Mouse (Mus musculus) CH12.LX (cell line): ENCODE results near the gene Cdc37l1. TPM values are rescaled to one million over a fixed set of nuclear protein-coding genes. Genes with fewer than 3 reads are reported as not detected.

ENCODE experiments used
- DNase-seq: peaks from one replicate; pipeline ENCODE4 v3.0.0-alpha.2; 2013; ENCODE audit errors: extremely low read depth
- H3K27ac ChIP-seq: 2 replicates; pipeline ENCODE4 v1.5.1; 2012; ENCODE audit warnings: low read depth, mild to moderate bottlenecking, control low read depth, moderate library complexity; ENCODE audit not compliant: insufficient read depth
- H3K27me3 ChIP-seq: replicated peaks from 2 replicates; pipeline ENCODE3; 2012; ENCODE audit warnings: inconsistent platforms
- H3K36me3 ChIP-seq, 2 experiments: replicated peaks in 1 of 2; 2 replicates each; pipeline versions ENCODE3 to v1.6.1; 2012; ENCODE audit warnings: inconsistent platforms in 1 of 2, low read length in 1 of 2, mild to moderate bottlenecking in 1 of 2, mixed read lengths in 1 of 2, moderate library complexity in 1 of 2; ENCODE audit not compliant: control insufficient read depth in 1 of 2, insufficient read depth in 1 of 2
- H3K4me1 ChIP-seq, 2 experiments: 2 replicates each; pipeline ENCODE4 v1.6.1; 2012; ENCODE audit warnings: inconsistent platforms in 1 of 2, moderate library complexity in 1 of 2; ENCODE audit not compliant: insufficient read depth in 2 of 2, control insufficient read depth in 1 of 2
- H3K4me2 ChIP-seq: 2 replicates; pipeline ENCODE4 v1.6.1; 2012; ENCODE audit warnings: low read depth, mild to moderate bottlenecking, control low read depth; ENCODE audit not compliant: poor library complexity, insufficient read depth, severe bottlenecking
- H3K4me3 ChIP-seq, 3 experiments: fragments of 150-350 bp in 1 of 3; sonication (generic) in 1 of 3; replicated peaks in 1 of 3; 2 replicates each; pipeline versions ENCODE3 to v1.5.1; 2011 to 2012; ENCODE audit warnings: low read depth in 2 of 3, low read length in 2 of 3, mild to moderate bottlenecking in 2 of 3, moderate library complexity in 2 of 3, control low read depth in 1 of 3, improper control_type of control experiment in 1 of 3, inconsistent platforms in 1 of 3, mixed read lengths in 1 of 3; ENCODE audit not compliant: poor library complexity in 1 of 3
- H3K79me2 ChIP-seq: replicated peaks from 2 replicates; pipeline ENCODE4 v1.6.1; 2012; ENCODE audit warnings: mild to moderate bottlenecking, moderate library complexity; ENCODE audit not compliant: control insufficient read depth, poor library complexity, insufficient read depth, severe bottlenecking; ENCODE audit errors: extremely low read depth
- H3K9ac ChIP-seq: 2 replicates; pipeline ENCODE4 v1.6.1; 2012; ENCODE audit warnings: low read depth, mild to moderate bottlenecking, control low read depth, moderate library complexity; ENCODE audit not compliant: insufficient read depth
- H3K9me3 ChIP-seq: replicated peaks from 2 replicates; pipeline ENCODE3; 2012; ENCODE audit warnings: low read length, inconsistent platforms, mixed read lengths
- CHD1 ChIP-seq: IDR thresholded peaks from 2 replicates; pipeline ENCODE4 v1.6.1; 2012; ENCODE audit warnings: low read depth, low read length, improper control_type of control experiment, inconsistent platforms
- CHD2 ChIP-seq: IDR thresholded peaks from 2 replicates; pipeline ENCODE4 v1.6.1; 2011; ENCODE audit warnings: low read length, improper control_type of control experiment
- EP300 ChIP-seq: IDR thresholded peaks from 2 replicates; pipeline ENCODE4 v1.6.1; 2011; ENCODE audit warnings: low read length, improper control_type of control experiment
- ETS1 ChIP-seq: conservative IDR thresholded peaks from 2 replicates; pipeline ENCODE4 v1.6.1; 2012; ENCODE audit warnings: low read depth, mild to moderate bottlenecking, inconsistent platforms, low read length, improper control_type of control experiment, moderate library complexity
- HCFC1 ChIP-seq: IDR thresholded peaks from 2 replicates; pipeline ENCODE4 v1.6.1; 2012; ENCODE audit warnings: low read depth, mild to moderate bottlenecking, inconsistent platforms, low read length, improper control_type of control experiment
- IRF4 ChIP-seq: IDR thresholded peaks from 2 replicates; pipeline ENCODE4 v1.6.1; 2014; ENCODE audit warnings: low read depth, mild to moderate bottlenecking, inconsistent platforms, low read length, improper control_type of control experiment
- JUND ChIP-seq: conservative IDR thresholded peaks from 2 replicates; pipeline ENCODE4 v1.6.1; 2011; ENCODE audit warnings: low read depth, low read length, improper control_type of control experiment
- MAFK ChIP-seq: IDR thresholded peaks from 2 replicates; pipeline ENCODE4 v1.6.1; 2011; ENCODE audit warnings: low read length, improper control_type of control experiment; ENCODE audit not compliant: insufficient replicate concordance
- MAX ChIP-seq: IDR thresholded peaks from 2 replicates; pipeline ENCODE4 v1.6.1; 2011; ENCODE audit warnings: low read length, improper control_type of control experiment
- MAZ ChIP-seq: IDR thresholded peaks from 2 replicates; pipeline ENCODE4 v1.6.1; 2012; ENCODE audit warnings: low read depth, mild to moderate bottlenecking, inconsistent platforms, low read length, improper control_type of control experiment, moderate library complexity
- MEF2A ChIP-seq: IDR thresholded peaks from 2 replicates; pipeline ENCODE4 v1.6.1; 2014; ENCODE audit warnings: low read depth, mild to moderate bottlenecking, inconsistent platforms, low read length, improper control_type of control experiment, borderline replicate concordance
- PAX5 ChIP-seq: IDR thresholded peaks from 2 replicates; pipeline ENCODE4 v1.6.1; 2012; ENCODE audit warnings: low read length, inconsistent platforms, mixed read lengths
- POLR2AphosphoS2 ChIP-seq: IDR thresholded peaks from 2 replicates; pipeline ENCODE4 v1.6.1; 2011; ENCODE audit warnings: low read depth, low read length, improper control_type of control experiment
- SMC3 ChIP-seq: IDR thresholded peaks from 2 replicates; pipeline ENCODE4 v1.6.1; 2011; ENCODE audit warnings: low read depth, low read length, improper control_type of control experiment
- TBP ChIP-seq: conservative IDR thresholded peaks from 2 replicates; pipeline ENCODE4 v1.6.1; 2011; ENCODE audit warnings: low read depth, low read length, improper control_type of control experiment
- UBTF ChIP-seq: IDR thresholded peaks from 2 replicates; pipeline ENCODE4 v1.6.1; 2012; ENCODE audit warnings: low read depth, mild to moderate bottlenecking, inconsistent platforms, low read length, improper control_type of control experiment, moderate library complexity
- ZKSCAN1 ChIP-seq: IDR thresholded peaks from 2 replicates; pipeline ENCODE4 v1.6.1; 2012; ENCODE audit warnings: low read depth, inconsistent platforms, low read length, improper control_type of control experiment, borderline replicate concordance
- ZMIZ1 ChIP-seq: IDR thresholded peaks from 2 replicates; pipeline ENCODE4 v1.6.1; 2012; ENCODE audit warnings: low read depth, mild to moderate bottlenecking, inconsistent platforms, low read length, improper control_type of control experiment
- ZNF384 ChIP-seq: IDR thresholded peaks from 2 replicates; pipeline ENCODE4 v1.6.1; 2012; ENCODE audit warnings: low read depth, low read length, improper control_type of control experiment, inconsistent platforms
- dilution Hi-C: fragments of 300-500 bp; cut with MboI; formaldehyde crosslinking; loops from 2 replicates; pipeline ENCODE4 v1.14.3; 2020; ENCODE audit warnings: low sequenced_read_pairs; ENCODE audit not compliant: extremely low pct_unique_long_range_greater_than_20kb, extremely low pct_ligation_motif_present
- in situ Hi-C: fragments of 300-500 bp; cut with MboI; formaldehyde crosslinking; loops from 3 replicates; pipeline ENCODE4 v1.14.3; 2019; ENCODE audit warnings: low sequenced_read_pairs, low pct_ligation_motif_present, low pct_unique_long_range_greater_than_20kb, mixed read lengths
- polyA plus RNA-seq: library from polyadenylated mRNA; unstranded; fragments of >175 nt; gene quantifications from 2 replicates; pipeline ENCODE4 v1.2.1, GENCODE M21; 2012; ENCODE audit warnings: low read depth; ENCODE audit not compliant: insufficient read length
- total RNA-seq, 2 experiments: library from RNA; depleted of rRNA; stranded (reverse); fragments of 300-350 nt in 1 of 2; fragments of >200 nt in 1 of 2; gene quantifications; 2 replicates each; pipeline ENCODE4 v1.2.3; 2012 to 2014

The Cdc37l1 gene
- total and polyA plus RNA-seq, 3 experiments: 14.0 to 26.8 (median 22.9) TPM

GRCm38 (mm10) chr19:29060299-29060698 is 70.1 kb downstream of the Cdc37l1 start:
- H3K27ac ChIP-seq: no peak overlapping the region
- no peaks in the 10 kb centered on the region for H3K36me3 ChIP-seq
- dilution Hi-C loops: no loop called here
- H3K4me3 ChIP-seq: no peak overlapping the region
- H3K9ac ChIP-seq: no peak overlapping the region
- H3K27me3 ChIP-seq: no peaks in the 10 kb centered on the region
- H3K79me2 ChIP-seq: no peaks in the 10 kb centered on the region
- H3K9me3 ChIP-seq: no peaks in the 10 kb centered on the region
- in situ Hi-C loops: loop anchor here (25.0 kb wide), 1 partner anchor 452 kb away; the partner anchor contains the start of gene Ric1
- peaks cover 0 to 10% of the 10 kb centered on the region in 2 experiments; a peak in 3 of 4 replicates for H3K4me1 ChIP-seq
- no peak overlapping the region for H3K4me2 ChIP-seq
- TF ChIP-seq CHD1 (no peak), ZNF384 (no peak), MAX (no peak), UBTF (no peak), SMC3 (no peak), TBP (no peak), EP300 (no peak), ZKSCAN1 (no peak), MAZ (no peak), HCFC1 (no peak)
- DNase-seq: no peak

GRCm38 (mm10) chr19:29063009-29063408 is 72.9 kb downstream of the Cdc37l1 start:
- Histone ChIP-seq H3K9ac (no peak overlapping the region), H3K36me3 (no peaks in the 10 kb centered on the region), H3K79me2 (no peaks in the 10 kb centered on the region), H3K4me2 (no peak overlapping the region), H3K27ac (no peak overlapping the region), H3K27me3 (no peaks in the 10 kb centered on the region), H3K4me3 (no peak overlapping the region), H3K9me3 (no peaks in the 10 kb centered on the region), H3K4me1 (peaks cover 2 to 15% of the 10 kb centered on the region in 2 experiments; a peak in 3 of 4 replicates)
- DNase-seq: no peak
- dilution Hi-C loops (no loop called here), in situ Hi-C loops (loop anchor here (25.0 kb wide), 1 partner anchor 449 kb away; the partner anchor contains the start of gene Ric1)
- TF ChIP-seq CHD1 (no peak), POLR2AphosphoS2 (no peak), PAX5 (no peak), CHD2 (no peak), ETS1 (no peak), ZMIZ1 (no peak), IRF4 (no peak), HCFC1 (no peak), JUND (no peak), MAFK (no peak), TBP (no peak), MEF2A (no peak)
